Comparison of ENCODE assay signal across 22 mouse cellular contexts in genomic region chr6:140722058-140722457, GRCm38 (mm10). TPM values are rescaled to one million over a fixed set of nuclear protein-coding genes. Genes with fewer than 3 reads are reported as not detected.
"Had no signal": no experiment of that assay in that cellular context is flagged by ENCODE, and none has a peak within 500 bp of the region (broad histone marks: within the 10 kb centered on the region; RNA-seq: fewer than 3 reads in every experiment).

No protein-coding gene starts in this region.

- H3K4me3 ChIP-seq: kidney, embryonic 15.5 days; left cerebral cortex, adult 2 months; limb, embryonic 10.5 days; liver, embryonic 15.5 days; megakaryocyte, embryonic 14.5 days; midbrain, embryonic 12.5 days; neural tube, embryonic 12.5 days had no signal

- H3K27ac ChIP-seq: kidney, embryonic 15.5 days; left cerebral cortex, adult 2 months; limb, embryonic 10.5 days; liver, embryonic 15.5 days; midbrain, embryonic 12.5 days; neural tube, embryonic 12.5 days; stomach, postnatal 0 days had no signal

- H3K9ac ChIP-seq: kidney, embryonic 15.5 days; liver, embryonic 15.5 days; lung, embryonic 14.5 days; midbrain, embryonic 12.5 days; neural tube, embryonic 12.5 days had no signal

- H3K9me3 ChIP-seq: kidney, embryonic 15.5 days; limb, embryonic 10.5 days; liver, embryonic 15.5 days; megakaryocyte, embryonic 14.5 days; midbrain, embryonic 12.5 days; neural tube, embryonic 12.5 days had no signal

- DNase-seq: kidney, adult 18-20 months; kidney, postnatal 14 days; lung, embryonic 14.5 days; lung, postnatal 10 days; lung, postnatal 4 days; retina, postnatal 1 day; right cerebral cortex, postnatal 14 days; thymus, postnatal 36 days had no signal

- H3K4me1 ChIP-seq: kidney, embryonic 15.5 days; limb, embryonic 10.5 days; liver, embryonic 15.5 days; megakaryocyte, embryonic 14.5 days; midbrain, embryonic 12.5 days; neural tube, embryonic 12.5 days had no signal

- ATAC-seq: midbrain, embryonic 16.5 days had no signal

- H3K36me3 ChIP-seq: kidney, embryonic 15.5 days; limb, embryonic 10.5 days; liver, embryonic 15.5 days; midbrain, embryonic 12.5 days; neural tube, embryonic 12.5 days had no signal

- H3K4me2 ChIP-seq: kidney, embryonic 15.5 days; liver, embryonic 11.5 days; liver, embryonic 15.5 days; lung, embryonic 14.5 days; midbrain, embryonic 12.5 days; neural tube, embryonic 12.5 days had no signal

- H3K27me3 ChIP-seq: kidney, embryonic 15.5 days; liver, embryonic 15.5 days; megakaryocyte, embryonic 14.5 days; midbrain, embryonic 12.5 days; neural tube, embryonic 12.5 days had no signal

RNA-seq across cellular contexts. Expression of gene Gm11077, which starts 7.0 kb away (rescaled TPM):
- total RNA-seq: layer of hippocampus, postnatal 25 days; left cerebral cortex, adult 2 months; left cerebral cortex, postnatal 14 days had no signal
- polyA plus RNA-seq: kidney, embryonic 15.5 days; large intestine, adult 2 months; limb, embryonic 10.5 days; limb, embryonic 14.5 days; liver, embryonic 11.5 days; liver, embryonic 15.5 days; lung, embryonic 14.5 days; midbrain, embryonic 12.5 days; midbrain, embryonic 16.5 days; neural tube, embryonic 12.5 days; stomach, postnatal 0 days had no signal
